Mouse (Mus musculus) layer of hippocampus, postnatal 25 days (tissue): ENCODE results near the gene Aoc3. TPM values are rescaled to one million over a fixed set of nuclear protein-coding genes. Genes with fewer than 3 reads are reported as not detected.
"Not testable (repeated sequence)": the region's sequence is repeated elsewhere in the genome, so short reads cannot be mapped to it uniquely, and the experiment has no call there.

Experiments
- DNase-seq, 2 experiments: peaks; one replicate each; pipeline ENCODE4 v3.0.0; 2022; ENCODE audit warnings: mixed read lengths in 2 of 2, low spot score in 1 of 2; ENCODE audit errors: extremely low spot score in 1 of 2
- microRNA-seq, 2 experiments: library from miRNA; unstranded; fragments of <30 nt; microRNA quantifications; one replicate each; pipeline ENCODE4 v1.2.0; 2021
- total RNA-seq, 2 experiments: library from RNA; stranded (reverse); gene quantifications; 2 replicates each; pipeline ENCODE4 v1.2.3; 2021

The Aoc3 gene
- total RNA-seq, 2 experiments from 2014 or later: 0.86 to 0.99 TPM

DNA sequence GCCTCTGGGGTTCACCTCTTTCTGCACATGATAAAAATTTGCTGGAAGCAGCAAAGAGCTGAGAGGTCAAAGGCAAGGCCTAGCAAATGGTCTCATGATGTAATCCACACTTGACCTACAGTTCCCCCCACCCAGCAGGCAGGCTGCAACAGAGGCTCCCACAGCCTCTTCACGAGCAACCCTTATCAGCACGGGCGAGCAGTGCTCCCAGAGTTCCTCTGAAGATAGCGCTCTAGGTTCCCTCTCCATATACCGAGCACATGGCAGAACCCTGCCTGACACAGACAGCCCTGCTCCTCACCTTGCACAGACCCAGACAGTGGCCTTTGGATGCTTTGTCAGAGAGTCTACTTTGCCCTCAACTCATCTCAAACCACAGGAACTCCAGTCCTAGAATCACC, 34.1 kb downstream of the Aoc3 start:
- DNase-seq: no peak

- DNase-seq: no peak
Measured at GRCm38 (mm10) chr11:101367326-101367935, 37.0 kb downstream of the Aoc3 start, which contains the start of gene G6pc. TSS of gene G6pc (plus strand) at chr11:101367561.

GRCm38 (mm10) chr11:101370141-101370540, 39.7 kb downstream of the Aoc3 start:
- DNase-seq: no peak

- no peak for DNase-seq
Measured at GRCm38 (mm10) chr11:101374421-101374938, 44.1 kb downstream of the Aoc3 start.

- not testable (repeated sequence) for DNase-seq
Measured at GRCm38 (mm10) chr11:101378196-101378595, 47.8 kb downstream of the Aoc3 start.

DNA sequence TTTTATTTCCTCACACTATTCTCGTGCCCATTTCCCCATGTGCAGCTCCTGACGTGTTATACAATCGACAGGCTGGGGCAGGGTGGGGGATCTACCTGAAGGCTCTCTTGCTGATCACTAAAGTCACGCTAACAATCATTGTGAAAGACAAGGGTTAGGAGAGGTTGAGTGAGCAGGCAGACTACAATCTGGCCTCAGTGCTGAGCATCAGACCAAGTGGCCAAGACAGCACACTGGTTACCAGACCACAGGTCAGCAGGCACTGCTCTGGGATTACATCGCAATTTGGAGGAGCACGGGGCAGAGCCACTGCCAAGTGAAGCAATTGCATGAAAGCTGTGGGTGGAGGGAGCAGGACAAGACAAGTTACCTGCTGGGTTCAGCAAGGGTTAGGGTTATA, 48.5 kb downstream of the Aoc3 start:
- DNase-seq: no peak

- no peak for DNase-seq
Measured at GRCm38 (mm10) chr11:101381817-101382216, 51.4 kb downstream of the Aoc3 start.

Small RNA genes lying within 50 kb of the gene (microRNA-seq; reads per million reads assigned to microRNA genes)
- 0 reads per million in 2 experiments for gene Gm25593

Other genes starting within 250 kb of the Aoc3 start
- gene Coasy, start 248.0 kb upstream of the Aoc3 start, total RNA-seq: 10 to 100 TPM; 25.1 to 29.9 TPM
- 10 to 100 TPM; 45.1 to 45.6 TPM for gene Mlx, start 243.3 kb upstream of the Aoc3 start, total RNA-seq
- gene Psmc3ip, start 235.2 kb upstream of the Aoc3 start, total RNA-seq: 1 to 10 TPM; 3.3 to 4.4 TPM
- gene Retreg3, start 210.7 kb upstream of the Aoc3 start, total RNA-seq: 10 to 100 TPM; 57.3 to 62.6 TPM
- 10 to 100 TPM; 44.4 to 52.3 TPM for gene Tubg1, start 210.7 kb upstream of the Aoc3 start, total RNA-seq
- gene Tubg2, start 174.7 kb upstream of the Aoc3 start, total RNA-seq: 10 to 100 TPM; 44.9 to 47.8 TPM
- gene Cntnap1, start 160.1 kb upstream of the Aoc3 start, total RNA-seq: 100 to 1,000 TPM; 158 to 169 TPM
- 10 to 100 TPM; 13.2 to 14.3 TPM for gene Plekhh3, start 159.3 kb upstream of the Aoc3 start, total RNA-seq
- under 1 TPM; 0.21 to 0.25 TPM for gene Ccr10, start 155.2 kb upstream of the Aoc3 start, total RNA-seq
- 10 to 100 TPM; 57.1 to 62.1 TPM for gene Ezh1, start 104.1 kb upstream of the Aoc3 start, total RNA-seq
- gene Ramp2, start 84.6 kb upstream of the Aoc3 start, total RNA-seq: 10 to 100 TPM; 50.2 to 72.5 TPM
- 10 to 100 TPM; 70.0 to 75.2 TPM for gene Vps25, start 76.9 kb upstream of the Aoc3 start, total RNA-seq
- 1 to 10 TPM; 6.2 to 7.7 TPM for gene Wnk4, start 70.0 kb upstream of the Aoc3 start, total RNA-seq
- gene Cntd1, start 51.6 kb upstream of the Aoc3 start, total RNA-seq: under 1 TPM; 0.25 to 0.35 TPM
- gene Coa3, start 51.5 kb upstream of the Aoc3 start, total RNA-seq: 100 to 1,000 TPM in 1 of 2 experiments, 10 to 100 TPM in 1; 87.2 to 117 TPM
- 100 to 1,000 TPM; 204 to 230 TPM for gene Becn1, start 28.3 kb upstream of the Aoc3 start, total RNA-seq
- 100 to 1,000 TPM; 119 to 126 TPM for gene Psme3, start 14.4 kb upstream of the Aoc3 start, total RNA-seq
- gene Aoc2, start 5.5 kb upstream of the Aoc3 start, total RNA-seq: 1 to 10 TPM; 5.8 to 8.0 TPM
- gene G6pc, start 37.0 kb downstream of the Aoc3 start, total RNA-seq: not detected
- 10 to 100 TPM; 43.9 to 48.9 TPM for gene Aarsd1, start 87.0 kb downstream of the Aoc3 start, total RNA-seq
- 1 to 10 TPM; 4.5 to 6.5 TPM for gene Gm27029, start 94.2 kb downstream of the Aoc3 start, total RNA-seq
- 10 to 100 TPM; 30.7 to 33.2 TPM for gene Rundc1, start 94.5 kb downstream of the Aoc3 start, total RNA-seq
- 1 to 10 TPM; 1.3 to 1.4 TPM for gene Ptges3l, start 94.7 kb downstream of the Aoc3 start, total RNA-seq
- 10 to 100 TPM; 50.0 to 52.5 TPM for gene Rpl27, start 111.7 kb downstream of the Aoc3 start, total RNA-seq
- gene Ifi35, start 117.8 kb downstream of the Aoc3 start, total RNA-seq: 1 to 10 TPM; 1.9 to 2.2 TPM
- 100 to 1,000 TPM; 145 to 159 TPM for gene Rnd2, start 134.4 kb downstream of the Aoc3 start, total RNA-seq
- 10 to 100 TPM; 33.2 to 36.0 TPM for gene Vat1, start 135.6 kb downstream of the Aoc3 start, total RNA-seq
- gene Brca1, start 221.3 kb downstream of the Aoc3 start, total RNA-seq: 1 to 10 TPM in 1 of 2 experiments, under 1 TPM in 1; 0.94 to 1.1 TPM
- 100 to 1,000 TPM; 128 to 142 TPM for gene Nbr1, start 221.5 kb downstream of the Aoc3 start, total RNA-seq